Mouse (Mus musculus): ENCODE data around the gene Lgalsl.

Lgalsl gene

DNA sequence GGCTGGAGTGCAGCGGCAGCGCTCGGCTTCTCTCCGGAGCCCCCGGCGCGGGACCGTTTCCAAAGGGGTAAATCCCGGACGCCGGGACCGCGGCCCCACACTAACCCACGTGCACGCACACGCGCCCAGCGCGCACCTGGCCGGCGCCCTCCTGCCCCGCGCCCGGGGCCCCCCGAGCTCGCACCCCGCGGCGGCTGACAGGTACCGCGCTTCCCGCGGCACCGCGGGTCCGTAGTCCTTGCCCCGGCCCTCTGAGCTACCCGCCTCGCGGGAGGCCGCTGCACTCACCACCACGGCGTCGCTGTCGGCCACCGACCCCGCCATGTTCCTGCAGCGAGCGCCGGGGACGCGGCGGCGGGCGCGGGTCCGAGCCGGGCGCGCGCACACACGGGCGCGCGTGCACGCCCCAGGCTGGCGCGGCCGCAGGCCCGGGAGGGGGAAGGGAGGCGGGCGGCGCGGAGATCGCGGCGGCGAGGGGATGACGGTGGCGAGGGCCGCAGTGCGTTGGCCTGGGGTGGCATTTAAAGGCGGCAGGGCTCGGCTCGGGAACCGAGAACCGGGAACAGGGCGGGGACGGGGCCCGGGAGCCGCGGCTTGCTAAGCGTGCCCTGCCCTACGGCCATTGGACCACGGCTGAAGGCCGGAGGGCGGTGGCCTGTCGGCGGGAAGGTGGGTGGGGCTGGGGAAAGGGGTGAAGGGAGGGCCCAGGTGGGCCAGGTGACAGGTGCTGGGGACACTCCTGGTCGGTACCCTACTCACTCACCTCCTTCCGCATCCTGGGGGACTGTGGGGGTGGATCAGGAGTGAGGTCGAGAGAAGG is at the start of gene Lgalsl:
Gene Lgalsl, minus strand, starts transcription at position 371 of the 820 bp plus-strand sequence.
- DNase-seq: peak; percentile 73

DNA sequence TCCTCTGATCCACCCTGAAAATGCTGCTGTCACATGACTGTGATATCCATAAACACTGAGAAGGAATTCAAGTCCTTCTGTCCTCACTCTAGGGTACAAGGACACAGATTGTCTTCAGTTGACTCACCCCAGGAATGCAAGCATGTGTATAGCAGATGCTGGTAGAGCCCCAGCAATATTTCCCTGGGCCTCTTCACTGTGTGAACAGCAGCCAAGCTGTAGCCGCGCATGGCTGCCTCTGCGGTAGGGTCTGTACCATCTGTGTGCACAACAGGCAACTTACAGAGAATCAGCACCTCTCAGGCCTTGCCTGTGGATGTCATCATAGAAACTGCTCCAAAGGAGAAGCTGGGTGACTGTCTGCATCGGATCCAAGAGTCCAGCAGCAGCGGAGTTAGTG is 47.8 kb upstream of the Lgalsl start:
- DNase-seq: no peak

DNA sequence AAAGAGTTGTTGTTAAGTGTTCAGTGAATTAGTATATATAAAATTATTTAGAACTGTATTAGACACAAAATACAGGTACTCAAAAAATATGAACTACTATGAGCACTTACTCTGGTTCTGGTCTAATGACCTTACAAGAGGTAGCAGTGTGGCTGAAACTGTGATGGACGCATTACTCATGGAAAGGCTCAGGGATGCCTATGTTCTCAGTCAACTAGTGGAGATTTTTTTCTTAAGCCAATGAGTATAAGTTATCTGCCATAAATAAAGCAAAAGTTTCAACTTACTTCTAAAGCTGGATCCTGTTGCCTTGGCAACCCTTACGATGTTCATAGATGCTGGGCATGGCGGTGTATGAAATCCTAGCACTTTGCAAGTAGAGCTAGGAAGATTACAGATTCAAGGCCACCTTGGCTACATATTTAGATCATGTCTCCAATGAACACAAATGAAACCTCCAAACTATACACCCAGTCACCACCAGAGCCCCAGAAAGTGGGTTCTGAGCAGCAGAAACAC is 46.8 kb upstream of the Lgalsl start:
- no peak for DNase-seq

DNA sequence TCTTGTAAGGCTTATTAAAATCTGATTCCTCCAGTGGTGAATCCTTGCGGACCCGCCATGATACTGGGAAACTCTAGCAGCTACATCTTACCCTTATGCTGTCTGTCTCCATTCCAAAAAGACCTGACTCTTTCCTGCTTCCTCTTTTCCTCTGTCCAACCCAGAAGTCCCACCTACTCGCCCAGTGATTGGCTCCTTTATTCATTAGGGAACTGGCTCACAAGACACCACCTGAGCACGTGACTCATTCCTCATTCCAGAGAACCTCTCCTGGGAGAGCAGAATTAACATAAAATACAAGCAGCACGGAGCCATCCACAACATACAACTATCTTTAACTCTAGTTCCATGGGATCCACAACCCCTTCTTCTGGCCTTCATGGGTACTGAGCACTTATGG is 42.5 kb upstream of the Lgalsl start:
- no peak for DNase-seq

DNA sequence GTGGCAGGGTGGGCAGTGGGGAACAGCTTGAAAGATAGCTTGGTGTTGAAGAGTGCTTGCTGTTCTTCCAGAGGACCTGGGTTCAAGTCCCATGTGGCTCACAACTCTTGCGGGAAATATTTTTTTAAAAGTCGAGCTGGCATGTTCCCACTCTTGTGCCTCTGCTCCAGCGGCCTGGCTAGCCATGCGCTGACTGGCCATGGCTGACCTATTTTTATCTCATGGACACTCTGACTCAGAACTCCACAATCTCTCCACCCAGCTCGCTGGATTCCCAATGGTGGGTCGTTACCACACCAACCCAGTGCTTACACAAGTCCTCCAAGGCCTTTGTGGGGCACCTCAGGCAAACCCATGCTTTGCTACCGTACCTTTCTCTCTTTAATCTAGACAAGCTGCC is 42.1 kb upstream of the Lgalsl start:
- no peak for DNase-seq

DNA sequence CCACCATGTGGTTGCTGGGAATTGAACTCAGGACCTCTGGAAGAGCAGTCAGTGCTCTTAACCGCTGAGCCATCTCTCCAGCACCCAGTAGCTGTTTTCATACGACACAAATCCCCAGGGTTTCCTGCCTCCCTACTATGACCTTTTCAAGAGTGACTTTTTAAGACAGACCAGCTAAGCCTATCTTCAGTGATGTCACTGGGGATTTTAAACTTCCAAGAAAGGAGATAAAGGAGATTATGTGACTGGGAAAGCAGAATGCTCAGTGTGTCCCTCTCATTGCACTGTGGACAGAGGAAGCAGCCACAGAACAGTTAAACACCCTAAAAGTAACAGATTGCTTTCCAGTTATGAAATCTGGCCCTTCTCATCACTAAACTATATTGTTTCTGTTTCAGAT is 41.6 kb upstream of the Lgalsl start:
- DNase-seq: no peak

DNA sequence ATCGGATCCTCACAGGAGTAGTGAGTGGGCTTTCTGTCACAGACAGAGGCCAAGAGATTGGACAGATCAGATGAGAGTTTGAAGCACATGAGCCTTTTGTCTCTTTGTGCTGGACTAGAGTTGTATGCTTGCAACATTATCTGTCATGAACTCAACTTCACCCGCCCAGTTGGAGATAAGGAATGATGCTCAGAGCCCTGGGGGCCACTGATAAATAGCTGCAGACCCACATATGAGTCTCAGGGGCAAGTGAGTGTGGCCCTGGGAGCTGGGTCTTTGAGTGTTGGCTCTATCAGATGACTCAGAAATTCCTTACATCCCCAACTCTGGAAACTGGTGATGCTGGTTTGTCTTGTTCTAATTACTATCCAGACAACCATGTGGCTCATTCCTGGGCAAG is 39.1 kb upstream of the Lgalsl start:
- DNase-seq: no peak

DNA sequence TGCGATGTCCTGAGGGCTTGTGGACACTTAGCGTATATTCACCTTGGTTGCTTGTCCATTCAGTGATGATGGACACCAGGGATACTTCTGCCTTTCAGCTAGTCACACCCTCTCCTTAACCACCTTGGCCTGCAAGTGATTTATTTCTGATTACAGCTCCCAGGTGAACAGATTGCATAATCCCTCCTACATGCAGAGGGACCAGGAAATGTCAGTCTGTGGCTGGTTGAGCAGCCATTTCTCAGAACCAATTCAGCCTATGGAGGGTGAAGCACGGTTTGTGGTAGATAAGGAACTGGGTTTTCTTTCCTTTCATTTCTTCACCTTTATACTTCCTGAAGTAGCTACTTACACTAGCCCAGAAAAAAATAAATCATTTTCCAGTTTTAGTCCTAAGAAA is 34.6 kb upstream of the Lgalsl start:
- no peak for DNase-seq

DNA sequence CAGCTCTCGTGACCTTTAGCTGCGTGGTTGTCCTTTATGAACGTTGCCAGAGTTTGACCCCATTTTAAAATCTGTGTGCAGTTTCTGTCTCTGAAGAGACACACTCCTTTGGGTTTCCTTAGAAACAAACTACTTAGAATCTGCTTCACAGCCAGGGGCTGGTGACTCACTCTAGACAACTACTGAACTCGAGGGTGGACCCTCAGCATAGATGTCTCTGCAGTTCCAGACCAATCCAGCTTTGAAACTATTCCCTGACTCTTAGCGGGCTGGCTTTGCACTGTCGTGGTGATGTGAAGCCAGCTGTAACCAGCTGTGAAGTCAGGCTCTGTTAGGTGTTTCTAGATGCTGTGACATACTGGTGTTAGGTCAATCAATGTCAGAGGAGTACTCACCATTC is 33.8 kb upstream of the Lgalsl start:
- no peak for DNase-seq

DNA sequence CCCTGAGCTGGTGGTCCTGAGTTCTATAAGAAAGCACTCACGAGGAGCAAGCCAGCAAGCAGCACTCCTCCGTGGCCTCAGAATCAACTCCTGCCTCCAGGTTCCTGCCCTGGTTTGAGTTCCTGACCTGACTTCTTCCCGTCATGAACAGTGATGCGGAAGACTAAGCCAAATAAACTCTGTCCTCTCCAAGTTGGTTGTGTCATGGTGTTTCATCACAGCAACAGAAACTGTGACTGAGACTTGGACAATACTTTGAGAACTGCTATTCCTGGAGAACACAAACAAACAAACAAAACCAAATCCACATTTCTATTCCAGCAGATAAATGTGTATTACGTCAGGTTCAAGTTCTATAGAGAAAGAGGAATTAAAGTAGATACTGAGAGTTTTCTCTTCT is 31.2 kb upstream of the Lgalsl start:
- no peak for DNase-seq

DNA sequence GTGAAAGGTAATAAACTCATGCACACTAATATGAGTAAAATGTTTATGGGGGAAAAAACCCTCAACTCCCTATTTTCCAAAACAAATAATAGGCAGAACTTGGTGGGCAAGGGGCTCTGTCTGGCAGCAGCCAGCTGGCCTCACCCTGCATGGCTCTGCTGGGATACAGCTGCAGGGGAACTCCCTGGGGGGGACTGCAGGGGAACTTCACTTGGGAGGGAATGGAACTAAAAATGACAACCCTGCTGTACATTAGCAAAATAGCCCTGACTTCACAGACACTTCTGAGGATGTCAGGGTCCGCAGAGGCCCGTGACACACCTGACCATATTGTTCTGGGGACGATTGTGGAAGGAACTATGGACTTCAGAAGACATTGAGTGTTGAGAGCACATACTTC is 29.5 kb upstream of the Lgalsl start:
- no peak for DNase-seq

DNA sequence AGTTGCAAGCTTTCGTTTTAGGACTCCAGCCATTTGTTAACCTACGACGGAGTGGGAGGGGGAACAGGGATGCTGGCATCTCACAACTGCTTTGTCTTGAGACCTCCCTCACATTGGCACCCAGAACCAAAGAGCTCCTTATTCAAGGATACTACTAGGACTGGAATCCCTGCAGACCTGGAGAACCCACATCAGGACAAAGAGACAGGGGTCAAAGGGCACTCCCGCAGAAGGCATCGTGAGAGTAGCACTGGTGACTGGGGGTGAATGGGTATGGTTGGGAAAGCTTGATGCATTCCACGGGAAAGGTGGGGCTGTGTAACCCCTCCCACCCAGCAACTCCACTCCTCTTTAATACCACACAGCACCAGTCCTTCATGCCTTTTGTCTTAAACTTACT is 29.0 kb upstream of the Lgalsl start:
- DNase-seq: no peak

DNA sequence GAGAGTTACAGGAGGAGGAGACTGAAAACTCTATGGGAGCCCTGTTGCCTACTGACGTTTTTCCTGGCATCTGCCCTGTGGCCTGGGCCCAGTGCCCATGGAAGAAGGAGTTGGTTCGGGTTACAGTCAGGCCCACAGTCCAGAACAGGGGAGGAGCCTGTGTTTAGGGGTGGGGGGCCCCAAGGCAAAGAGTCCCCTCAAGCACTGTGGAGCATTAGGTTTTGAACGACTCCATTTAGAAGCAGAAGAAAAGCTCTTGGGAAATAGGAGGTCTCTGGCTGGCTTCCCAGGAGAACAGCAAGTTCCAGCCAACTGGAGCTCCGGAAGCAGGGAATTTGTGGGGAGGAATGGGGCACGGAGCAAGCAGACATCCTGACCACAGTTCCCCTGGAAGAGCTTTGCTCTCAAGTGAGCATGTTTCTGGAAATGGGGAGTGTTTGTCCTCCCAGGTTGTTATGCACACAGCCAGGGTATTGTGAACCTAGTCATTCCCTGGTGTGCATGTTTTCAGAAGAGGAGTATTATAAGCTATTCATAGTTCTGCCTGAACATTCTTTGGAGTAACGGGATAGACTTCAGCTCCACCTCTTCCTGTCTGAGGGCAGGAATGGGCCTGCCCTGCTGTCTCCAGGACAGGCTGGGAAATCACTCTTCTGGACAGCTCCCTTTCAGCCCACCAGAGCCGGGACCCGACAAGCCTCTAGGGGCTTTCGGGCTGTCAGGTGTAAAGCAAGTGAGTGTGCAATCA is 28.2 kb upstream of the Lgalsl start:
- peak; percentile 81 for DNase-seq

DNA sequence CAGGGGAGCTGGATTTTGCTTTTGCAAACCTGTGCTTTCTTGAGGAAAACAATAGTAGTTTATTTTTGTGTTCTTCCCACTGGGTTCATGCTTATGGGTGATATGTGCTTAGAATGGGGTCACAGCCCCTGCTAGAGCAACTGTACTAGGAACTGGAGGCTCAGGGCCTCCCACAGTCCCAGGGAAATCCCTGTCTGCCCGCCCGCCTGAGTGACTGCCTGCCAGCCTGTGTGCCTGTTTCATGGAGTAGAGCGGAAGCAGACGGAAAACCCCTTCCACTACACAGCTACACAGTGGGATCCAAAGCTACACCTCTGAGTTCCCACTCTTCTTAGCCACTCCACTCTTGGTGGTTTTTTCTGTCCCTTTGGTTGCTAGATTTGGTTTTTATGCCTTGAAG is 27.1 kb upstream of the Lgalsl start:
- DNase-seq: no peak

DNA sequence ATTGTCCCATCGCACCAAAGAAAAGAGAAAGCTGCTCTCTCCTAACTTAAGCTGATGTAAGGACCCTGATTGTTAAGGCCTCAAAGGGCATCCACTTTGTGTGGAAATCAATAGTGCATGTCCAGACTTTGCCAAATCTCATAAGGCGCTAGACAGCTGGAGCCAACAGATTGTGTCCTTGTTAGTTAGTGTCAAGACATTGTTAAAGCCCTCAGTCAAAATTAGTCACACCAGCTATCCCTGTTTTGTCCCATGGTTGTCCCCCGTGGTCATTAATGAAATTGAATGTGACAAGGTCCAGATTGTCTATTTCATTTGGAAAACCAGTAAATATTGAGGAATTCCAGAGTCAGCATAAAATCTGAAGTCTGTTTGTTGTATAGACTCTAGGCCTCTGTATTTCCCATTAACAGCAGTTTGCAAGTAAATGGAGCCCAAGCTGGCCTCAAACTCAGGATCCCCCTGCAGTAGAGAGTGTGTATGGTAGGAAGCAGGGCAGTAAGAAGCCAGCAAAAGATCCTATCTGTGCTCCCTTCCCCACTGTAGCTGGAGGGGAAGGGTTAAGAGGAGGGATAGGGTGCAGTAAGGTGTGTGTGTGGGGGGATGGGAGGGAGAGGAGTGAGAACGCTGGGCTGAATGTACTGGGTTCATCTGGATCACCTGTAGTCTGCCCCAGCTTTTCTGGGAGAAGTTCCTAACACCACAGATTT is 23.3 kb upstream of the Lgalsl start:
- DNase-seq: no peak

DNA sequence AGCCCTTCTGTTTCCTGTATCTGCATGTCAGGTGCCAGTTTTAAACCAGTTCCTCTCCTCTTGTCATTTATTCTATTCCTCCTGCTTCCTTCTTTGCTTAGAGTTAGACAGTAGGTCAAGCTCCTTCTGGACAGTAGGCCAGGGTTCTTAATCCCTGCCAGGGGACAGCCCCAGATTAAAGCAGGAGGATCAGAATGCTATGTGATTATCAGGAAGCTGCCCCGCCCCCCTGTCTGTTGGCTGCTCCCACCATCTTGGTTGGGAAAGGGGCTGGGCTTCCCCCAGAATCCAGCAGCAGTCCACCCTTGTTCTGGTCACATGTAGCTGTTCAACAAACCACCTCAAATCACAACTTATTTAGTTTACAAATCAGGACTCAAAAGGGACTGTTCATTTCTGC is 19.3 kb upstream of the Lgalsl start:
- no peak for DNase-seq

DNA sequence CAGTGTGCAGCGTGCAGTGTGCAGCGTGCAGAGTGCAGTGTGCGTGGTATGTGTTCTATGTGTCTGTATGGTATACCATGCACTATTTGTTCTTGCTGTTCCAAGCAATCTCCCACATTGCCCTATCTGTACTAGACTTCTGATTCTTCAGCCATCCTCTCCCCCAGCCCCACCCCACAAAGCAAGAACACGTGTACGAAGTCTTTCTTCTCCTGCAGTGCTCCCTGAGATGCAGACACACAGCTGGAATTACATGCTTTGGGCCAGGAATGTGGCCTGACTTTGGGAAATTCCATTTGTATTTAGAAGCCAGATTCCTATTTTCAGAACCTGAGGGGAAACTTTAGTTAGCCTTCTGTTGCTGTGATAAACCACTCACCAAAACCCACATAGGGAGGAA is 18.5 kb upstream of the Lgalsl start:
- no peak for DNase-seq

DNA sequence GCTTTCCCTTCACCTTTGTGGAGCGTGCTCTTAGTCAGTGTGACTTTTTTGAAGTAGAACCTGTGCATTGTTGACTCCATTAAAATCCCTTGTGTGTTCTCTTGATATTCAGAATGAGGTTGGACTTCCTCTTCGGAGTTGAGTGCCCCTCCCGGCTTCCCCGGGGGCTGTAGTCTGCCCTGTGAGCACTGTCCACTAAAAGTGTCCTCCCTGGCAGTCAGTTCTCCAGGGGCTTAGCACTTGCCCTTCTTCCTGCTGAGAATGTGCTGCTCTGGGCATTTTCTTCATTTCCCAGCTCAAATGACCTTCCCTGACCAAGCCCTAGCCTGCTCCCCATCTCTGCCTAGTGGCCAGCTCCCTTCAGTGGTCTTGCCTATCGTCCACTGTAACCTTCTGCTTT is 6.5 kb upstream of the Lgalsl start:
- DNase-seq: no peak

DNA sequence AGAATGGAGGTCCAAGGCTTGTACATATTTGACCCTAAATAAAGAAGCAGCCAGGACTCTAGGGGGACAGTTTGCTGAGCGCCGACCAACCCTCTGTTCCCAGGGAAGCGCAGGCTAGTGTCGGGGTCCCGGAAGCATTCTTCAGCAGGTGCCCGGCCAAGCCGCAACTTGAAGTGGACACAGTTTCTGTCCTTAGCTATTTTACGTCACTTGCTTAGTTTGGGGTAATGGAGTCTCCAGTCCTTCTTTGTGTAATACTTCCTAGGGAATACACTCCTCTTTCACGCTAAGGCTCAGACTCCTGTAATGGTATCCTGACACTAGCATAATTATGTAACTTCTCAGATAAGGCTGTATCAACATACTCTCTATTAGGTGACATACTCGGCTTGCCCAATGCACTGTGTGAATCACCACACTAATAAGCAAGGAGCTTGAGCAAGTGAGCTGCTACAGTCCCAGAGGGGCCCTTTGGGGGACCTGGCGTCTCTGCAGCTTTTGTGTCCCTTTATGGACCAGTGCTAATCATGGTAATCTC is 813 bp upstream of the Lgalsl start:
- no peak for DNase-seq

DNA sequence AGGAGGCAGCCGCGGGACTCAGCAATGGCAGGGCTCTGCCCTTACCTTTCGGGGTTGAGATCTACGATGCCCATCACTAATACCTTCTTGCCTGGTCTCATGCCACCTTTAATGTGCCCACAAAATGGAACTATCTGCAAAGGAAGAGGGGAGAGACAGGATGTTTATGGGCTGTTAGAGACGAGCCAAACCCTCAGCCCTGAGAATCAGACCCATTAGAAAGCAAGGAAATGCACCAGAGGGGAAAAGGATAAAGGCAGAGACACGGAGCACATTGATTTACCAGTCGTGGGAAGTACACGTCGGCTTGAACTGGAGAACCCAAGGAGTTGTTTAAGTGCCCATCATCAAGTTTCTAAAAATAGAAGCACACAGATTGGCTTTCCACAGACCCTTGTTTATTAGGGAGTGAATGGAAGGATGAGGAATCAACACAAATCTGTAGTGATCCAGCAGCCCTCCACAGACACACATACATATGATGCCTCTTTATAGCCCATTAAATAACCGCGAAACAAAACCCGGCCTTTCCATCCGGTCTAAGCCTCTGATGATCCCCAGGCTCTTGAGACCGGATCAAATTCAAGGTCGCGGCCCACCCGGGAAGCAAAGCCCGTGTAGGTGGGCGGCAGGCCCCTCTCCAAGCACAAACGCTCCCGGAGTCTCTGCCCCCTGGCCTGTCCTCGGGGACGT is 717 bp downstream of the Lgalsl start:
- DNase-seq: peak; percentile 13

DNA sequence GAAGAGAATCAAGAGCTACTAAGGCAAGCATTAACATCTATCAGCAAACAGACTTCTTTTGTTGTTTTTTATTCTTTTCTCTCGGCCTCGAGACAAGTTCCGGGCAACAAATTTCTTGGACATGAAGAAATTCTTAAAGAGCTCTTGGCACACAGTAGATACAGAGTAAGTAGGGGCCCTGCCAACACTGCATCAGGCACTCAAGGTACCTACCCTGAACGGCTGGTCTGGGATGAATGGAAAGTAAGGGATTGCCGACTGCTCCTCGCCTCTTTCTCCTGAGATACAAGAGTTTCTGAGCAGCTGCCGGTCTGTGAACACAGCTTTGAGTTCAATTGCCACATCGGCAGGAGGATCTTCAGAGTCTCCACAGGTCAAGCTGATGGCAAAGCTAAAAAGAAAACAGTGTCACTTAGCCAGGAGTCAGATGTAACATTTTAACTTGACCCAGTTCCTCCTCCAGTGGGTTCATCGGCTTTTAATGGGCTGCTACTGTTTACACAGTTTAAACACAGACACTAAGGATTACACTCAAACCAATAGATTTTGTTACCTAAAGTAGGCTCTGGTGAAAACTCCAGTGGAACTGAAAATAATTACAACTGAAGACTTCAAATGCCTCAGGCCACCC is 1.7 kb downstream of the Lgalsl start:
- DNase-seq: peak; percentile 11

DNA sequence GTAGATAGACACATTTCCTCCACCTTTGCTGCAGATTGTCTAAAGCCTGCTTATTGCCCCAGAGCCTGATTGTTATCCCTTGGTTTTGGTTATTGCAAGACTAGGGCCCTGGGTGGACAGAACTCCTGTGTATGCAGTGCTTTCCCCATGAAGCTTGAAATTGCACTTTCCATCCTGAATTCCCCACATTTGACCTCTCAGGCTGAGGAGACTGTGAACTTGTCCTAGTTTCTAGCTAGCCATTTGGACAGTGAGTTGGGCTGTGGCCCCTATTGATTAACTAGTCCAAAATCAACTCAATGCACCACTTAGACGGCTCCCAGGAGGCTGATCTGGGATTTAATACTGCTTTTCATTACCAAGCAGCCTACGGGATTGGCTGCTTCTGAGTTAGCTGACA is 6.9 kb downstream of the Lgalsl start:
- DNase-seq: no peak

Measured in right cerebral cortex, adult 18-20 months (tissue).